Mouse (Mus musculus): Measurements from ENCODE around the gene Syk.

The Syk gene

GRCm38 (mm10) chr13:52569194-52569769, 13.7 kb upstream of the Syk start:
- DNase-seq (ENCODE audit: low spot score): no peak

DNA sequence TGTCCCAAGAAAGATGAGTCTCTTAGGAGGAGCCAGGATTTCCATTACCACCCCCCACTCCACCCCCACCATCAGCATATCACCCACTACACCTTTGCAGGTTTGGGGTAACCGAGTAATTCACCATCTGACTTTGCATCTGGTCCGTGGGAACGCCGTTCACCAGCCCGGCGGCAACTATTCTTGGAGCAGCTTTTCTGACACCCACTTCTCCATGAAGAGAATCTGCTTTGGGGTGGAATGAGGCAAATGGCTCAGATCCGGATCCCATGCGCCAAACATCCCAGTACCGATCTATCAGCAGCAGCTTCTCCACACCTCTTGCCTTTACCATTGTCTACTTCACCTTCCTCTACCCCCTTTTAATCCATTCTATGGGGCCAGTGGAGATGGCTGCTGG, 12.7 kb upstream of the Syk start:
- DNase-seq (ENCODE audit: low spot score): no peak

DNA sequence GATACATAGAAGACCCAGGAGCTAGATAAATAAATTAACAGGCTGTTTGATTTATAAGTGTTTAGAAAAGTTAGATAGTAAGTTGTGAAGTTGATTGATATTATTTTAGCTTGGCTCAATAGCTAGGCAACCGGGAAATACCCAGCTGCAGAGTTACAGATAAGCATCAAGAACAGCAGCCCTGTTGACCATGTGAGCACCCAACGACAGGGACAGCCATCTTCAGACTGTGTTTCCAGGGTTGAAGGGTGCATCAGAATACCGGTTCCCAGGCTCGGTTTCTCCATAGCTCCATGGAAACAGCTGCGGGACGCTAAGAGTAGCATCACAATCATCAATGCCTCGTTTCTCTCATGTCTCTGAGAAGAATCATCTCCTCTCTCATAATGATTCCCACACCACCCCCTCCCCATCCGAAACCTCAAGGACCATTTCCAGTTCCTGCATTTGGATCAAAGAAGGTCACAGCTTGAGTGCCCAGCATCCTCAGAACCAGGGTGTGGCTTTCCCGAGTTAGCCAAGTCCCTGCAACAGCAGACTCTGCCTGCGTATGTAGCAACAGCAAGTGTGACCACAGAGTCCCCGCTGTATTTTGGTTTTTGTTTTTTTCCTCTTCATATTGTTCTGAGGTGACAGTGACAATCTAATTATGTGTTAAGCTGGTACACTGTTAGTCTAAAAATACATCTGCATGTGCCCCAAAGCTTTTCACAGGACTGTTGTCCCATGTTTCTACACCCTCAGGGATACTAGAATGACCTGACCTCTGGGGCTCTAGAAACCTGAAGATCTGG, 11.2 kb upstream of the Syk start:
- no peak for DNase-seq (ENCODE audit: low spot score)

- DNase-seq (ENCODE audit: low spot score): no peak
These were observed 10.2 kb upstream of the Syk start for GRCm38 (mm10) chr13:52572451-52573446.

DNA sequence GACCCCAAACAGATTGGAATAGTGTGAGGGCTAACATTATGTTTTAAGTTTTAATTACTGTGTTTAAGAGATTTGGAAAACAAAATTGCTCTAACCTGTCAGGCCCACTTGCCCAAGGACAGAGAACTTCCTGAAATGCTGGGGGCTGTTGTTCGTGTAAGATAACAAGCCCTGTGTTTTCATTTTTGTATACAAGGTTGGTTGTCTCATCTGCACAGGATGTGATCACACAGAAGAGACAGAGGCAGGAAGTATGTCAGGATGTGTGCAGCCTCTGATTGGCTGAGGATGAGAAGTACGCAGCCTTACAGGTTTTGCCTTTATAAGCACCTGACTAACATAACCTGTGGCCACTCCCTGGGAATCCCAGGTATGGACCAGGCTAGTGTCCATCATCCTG, 8.7 kb upstream of the Syk start:
- no peak for DNase-seq (ENCODE audit: low spot score)

- no peak for DNase-seq (ENCODE audit: low spot score)
These were observed 7.5 kb upstream of the Syk start for GRCm38 (mm10) chr13:52575483-52575882.

DNA sequence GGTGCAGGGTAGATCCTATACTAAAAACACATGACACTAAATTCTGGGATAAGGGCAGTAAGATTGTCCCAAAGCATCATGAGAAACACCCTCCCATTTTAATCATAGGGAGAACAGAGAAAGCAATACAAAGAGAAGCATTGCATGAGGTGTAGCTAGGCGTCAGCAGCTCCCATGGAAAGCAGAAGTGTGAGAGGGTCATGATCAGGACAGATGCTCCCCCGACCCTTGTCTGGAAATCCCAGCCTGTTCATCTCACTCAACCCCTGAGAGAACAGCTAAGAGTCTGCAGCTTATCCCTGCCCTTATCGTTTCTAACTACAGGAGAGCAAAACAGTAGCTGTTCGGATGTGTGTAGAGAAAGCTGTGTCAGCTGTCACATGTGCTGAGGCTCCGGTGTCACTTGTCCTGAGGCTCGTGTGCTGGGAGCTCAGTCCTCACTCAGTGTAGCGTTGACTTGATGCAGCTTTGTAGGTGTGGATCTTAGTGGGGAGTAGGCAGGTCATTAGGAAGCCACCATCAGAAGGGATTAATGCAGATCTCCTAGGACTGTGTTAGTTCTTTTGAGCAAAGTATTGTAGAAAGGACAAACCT, 6.9 kb upstream of the Syk start:
- DNase-seq (ENCODE audit: low spot score): no peak

- DNase-seq (ENCODE audit: low spot score): no peak
These were observed 6.1 kb upstream of the Syk start for GRCm38 (mm10) chr13:52576841-52577240.

DNA sequence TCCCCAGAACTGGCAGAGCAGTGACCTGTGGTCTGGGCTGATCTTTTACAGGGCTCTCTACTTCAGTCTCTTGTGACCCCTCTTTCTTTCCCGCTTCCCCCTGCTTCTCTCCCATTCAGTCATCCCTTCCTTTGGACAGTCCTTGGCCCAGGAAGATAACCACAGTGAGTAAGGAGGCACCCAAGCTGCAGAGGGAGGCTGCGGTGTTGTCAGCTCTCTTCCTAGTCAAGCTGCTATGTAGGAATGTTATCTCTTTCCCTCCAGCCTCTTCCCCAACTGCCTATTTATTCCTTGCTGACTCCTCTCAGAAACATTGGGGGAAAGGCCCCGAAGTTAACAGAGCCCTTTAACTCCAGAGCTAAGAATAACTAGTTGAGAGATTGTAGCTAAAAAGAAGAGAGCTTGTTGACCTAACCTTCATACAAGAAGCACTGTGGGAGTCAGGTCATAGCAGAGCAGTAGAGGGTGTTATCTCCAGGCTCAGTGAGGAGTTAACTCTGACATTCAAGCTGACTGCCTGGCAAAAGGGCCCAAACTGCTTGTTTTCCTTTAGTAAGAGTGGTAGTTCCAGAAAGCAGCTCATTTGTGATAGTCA, 5.5 kb upstream of the Syk start:
- DNase-seq (ENCODE audit: low spot score): no peak

- DNase-seq (ENCODE audit: low spot score): no peak
These were observed 5.0 kb upstream of the Syk start for GRCm38 (mm10) chr13:52577939-52578338.

- DNase-seq (ENCODE audit: low spot score): no peak
These were observed 4.2 kb upstream of the Syk start for GRCm38 (mm10) chr13:52578776-52579175.

GRCm38 (mm10) chr13:52582506-52582877, 481 bp upstream of the Syk start:
- no peak for DNase-seq (ENCODE audit: low spot score)

DNA sequence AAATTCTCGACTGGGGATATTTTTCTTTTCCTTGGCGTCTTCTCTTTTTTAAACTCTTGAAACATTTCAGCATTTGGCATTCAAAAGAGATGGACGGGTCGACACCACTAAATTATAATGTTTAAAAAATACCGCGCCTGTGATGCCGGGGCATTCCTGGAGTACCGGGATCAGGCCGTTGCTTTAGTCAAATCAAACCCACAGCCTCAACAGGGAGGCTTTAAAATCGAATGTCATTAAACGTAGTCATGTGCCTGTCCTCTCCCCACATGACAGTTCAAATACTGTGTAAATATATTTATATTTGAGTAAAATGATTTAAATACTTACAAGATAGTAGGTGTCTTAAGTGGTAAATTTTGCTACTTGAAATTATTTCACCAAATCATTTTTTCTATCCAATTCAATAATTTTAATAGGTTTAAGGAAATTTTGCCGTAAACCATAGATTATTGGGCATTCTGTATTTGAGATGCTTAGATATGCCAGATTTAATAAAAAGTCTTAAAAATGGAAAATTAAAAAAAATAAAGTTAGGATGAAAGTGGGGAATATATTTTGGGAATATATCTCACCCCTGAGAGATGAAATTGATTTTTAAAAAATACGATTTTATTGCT, 1.1 kb downstream of the Syk start:
- no peak for DNase-seq (ENCODE audit: low spot score)

GRCm38 (mm10) chr13:52584654-52585455, 1.9 kb downstream of the Syk start:
- no peak for DNase-seq (ENCODE audit: low spot score)

- DNase-seq (ENCODE audit: low spot score): no peak
These were observed 4.8 kb downstream of the Syk start for GRCm38 (mm10) chr13:52587761-52588160.

DNA sequence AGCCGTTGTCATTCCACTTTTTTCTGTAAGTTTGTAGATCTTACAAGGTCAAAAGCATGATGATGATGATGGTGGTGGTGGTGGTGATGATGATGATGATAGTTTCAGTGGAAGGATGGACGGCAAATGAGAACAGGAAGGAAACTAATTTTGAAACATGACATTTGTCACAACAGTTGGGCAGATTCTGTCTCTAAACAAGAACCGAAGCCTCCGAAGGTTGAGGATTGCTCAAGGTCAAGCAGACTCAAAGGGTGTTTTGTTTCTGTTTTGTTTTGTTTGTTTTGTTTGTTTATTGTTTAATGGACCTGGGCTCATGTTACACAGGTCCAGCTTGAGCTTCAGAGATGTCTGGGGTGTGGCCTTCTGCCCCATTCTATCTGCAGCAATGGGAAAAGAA, 6.1 kb downstream of the Syk start:
- no peak for DNase-seq (ENCODE audit: low spot score)

GRCm38 (mm10) chr13:52591831-52592230, 8.9 kb downstream of the Syk start:
- DNase-seq (ENCODE audit: low spot score): no peak

- DNase-seq (ENCODE audit: low spot score): no peak
These were observed 13.7 kb downstream of the Syk start for GRCm38 (mm10) chr13:52596692-52597091.

DNA sequence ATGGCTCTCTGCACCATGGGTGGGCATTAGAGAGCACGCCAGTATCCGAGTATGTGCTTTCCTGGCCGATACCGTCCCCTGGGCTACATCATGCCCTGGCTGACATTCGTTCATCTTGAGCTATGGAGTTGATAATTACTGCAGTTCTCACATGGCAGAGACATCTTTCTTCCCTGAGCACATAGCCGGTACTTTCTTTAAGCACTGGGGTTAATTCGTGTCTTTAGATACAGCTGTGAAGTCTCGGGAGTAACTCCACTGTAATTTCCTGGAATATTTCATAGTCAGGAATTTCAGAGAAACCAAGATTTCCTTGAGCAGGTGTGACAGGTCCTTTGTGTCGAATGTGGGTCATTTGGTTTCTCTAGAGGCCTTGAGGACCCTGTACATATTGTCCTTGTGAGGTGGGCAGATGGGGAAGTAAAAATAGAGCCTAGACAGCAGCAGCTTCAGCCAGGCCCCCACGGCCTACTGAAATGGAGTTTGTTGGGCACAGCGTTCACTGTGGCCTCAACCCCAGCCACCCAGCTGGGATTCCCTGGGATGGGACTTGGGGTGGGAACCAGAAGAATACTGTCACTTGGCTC, 14.2 kb downstream of the Syk start:
- no peak for DNase-seq (ENCODE audit: low spot score)

DNA sequence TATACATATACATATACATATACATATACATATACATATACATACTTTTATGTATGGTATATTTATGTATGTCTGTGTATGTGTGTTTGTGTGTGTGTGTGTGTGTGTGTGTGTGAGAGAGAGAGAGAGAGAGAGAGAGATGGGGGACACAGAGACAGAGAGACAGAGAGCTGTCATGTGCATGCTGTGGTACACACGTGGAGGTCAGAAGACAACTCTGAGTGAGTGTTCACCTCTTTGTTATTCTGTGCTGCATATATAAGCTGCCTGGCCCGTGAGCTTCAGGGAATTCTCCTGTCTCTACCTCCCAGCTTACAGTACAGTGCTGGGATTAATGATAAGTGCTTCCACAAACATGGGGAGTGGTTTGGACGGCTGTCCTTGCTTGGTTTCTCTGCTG, 15.3 kb downstream of the Syk start:
- DNase-seq (ENCODE audit: low spot score): no peak

All from yolk sac, embryonic 10.5 days (tissue).